ENCODE assay signal across 8 mouse cellular contexts in the genomic region with DNA sequence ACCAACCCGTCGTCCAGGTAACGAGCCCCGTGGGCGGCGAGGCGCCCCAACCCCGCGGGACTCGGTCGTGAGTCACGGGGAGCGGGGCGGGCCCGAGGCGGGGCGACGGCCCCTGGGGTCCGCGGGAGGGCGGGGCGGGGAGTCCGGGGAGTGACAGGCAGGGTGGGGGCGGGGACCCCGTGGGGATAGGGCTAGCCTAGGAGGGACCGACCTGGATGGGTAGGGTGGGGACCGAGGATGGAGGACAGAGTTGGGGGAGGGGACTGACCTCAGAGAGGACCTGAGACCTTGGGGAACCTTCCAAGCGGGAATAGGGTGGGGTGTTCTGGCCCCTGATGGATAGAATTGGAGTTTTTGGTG. TPM values are rescaled to one million over a fixed set of nuclear protein-coding genes. Genes with fewer than 3 reads are reported as not detected.
DNase-seq lines count a peak whose midpoint lies in the region; ATAC-seq and TF ChIP-seq lines count a peak whose summit lies in the region.

No protein-coding gene starts in this region.

- peak overlapping the region; percentile 78 for H3K4me2 ChIP-seq in heart, embryonic 12.5 days
- H3K4me2 ChIP-seq in forebrain, embryonic 16.5 days (ENCODE audit: low read length), result peak overlapping the region; percentile 72
- H3K4me2 ChIP-seq in liver, embryonic 15.5 days, result peak overlapping the region; percentile 87

- peak; percentile 68 for ATAC-seq in heart, embryonic 12.5 days (ENCODE audit: insufficient number of reproducible peaks, low FRiP score)
- peak; percentile 11; the same call in 1 of the 2 replicates for ATAC-seq in forebrain, embryonic 16.5 days
- peak; percentile 56; the same call in 1 of the 2 replicates for ATAC-seq in liver, embryonic 15.5 days (ENCODE audit: insufficient read depth)

- no peak for DNase-seq in heart, adult 9 months (ENCODE audit: low spot score in 2 of 2)
- no peak for DNase-seq in ovary, postnatal 10 days (ENCODE audit: low spot score)
- no peak for DNase-seq in retina, postnatal 1 day
- DNase-seq in layer of hippocampus, postnatal 14 days (ENCODE audit: low spot score in 2 of 2), result no peak

- no peak for TF ChIP-seq EP300 in ES-Bruce4 (IDR thresholded peaks at IDR 0.05; ENCODE audit: insufficient read depth, low read depth, low read length)

- no peak for TF ChIP-seq CTCF in ES-Bruce4 (IDR thresholded peaks at IDR 0.05; ENCODE audit: low read depth, low read length)

- no peaks in the 10 kb centered on the region for H3K36me3 ChIP-seq in heart, embryonic 12.5 days
- H3K36me3 ChIP-seq in ES-Bruce4 (ENCODE audit: control insufficient read depth, insufficient read depth, low read length, poor library complexity, severe bottlenecking), result no peaks in the 10 kb centered on the region
- H3K36me3 ChIP-seq in forebrain, embryonic 16.5 days (ENCODE audit: control insufficient read depth, insufficient read depth), result no peaks in the 10 kb centered on the region
- H3K36me3 ChIP-seq in liver, embryonic 15.5 days (replicated peaks), result no peaks in the 10 kb centered on the region

- H3K9ac ChIP-seq in heart, embryonic 12.5 days, result peak overlapping the region; percentile 86
- peak overlapping the region; percentile 54 for H3K9ac ChIP-seq in ES-Bruce4 (ENCODE audit: low read depth, poor library complexity, severe bottlenecking)
- H3K9ac ChIP-seq in forebrain, embryonic 16.5 days (replicated peaks; ENCODE audit: low read depth, low read length), result peak overlapping the region; percentile 82
- H3K9ac ChIP-seq in liver, embryonic 15.5 days, result peak overlapping the region; percentile 57

- TF ChIP-seq POLR2A in ES-Bruce4 (IDR thresholded peaks at IDR 0.05; ENCODE audit: insufficient read depth, low read length), result no peak

- H3K4me3 ChIP-seq in heart, embryonic 12.5 days, result peak overlapping the region; percentile 71
- H3K4me3 ChIP-seq in ES-Bruce4 (ENCODE audit: low read depth, low read length), result peak overlapping the region; percentile 70
- peak overlapping the region; percentile 77 for H3K4me3 ChIP-seq in forebrain, embryonic 16.5 days (replicated peaks; ENCODE audit: low read length)
- peak overlapping the region; percentile 69 for H3K4me3 ChIP-seq in liver, embryonic 15.5 days (replicated peaks)

- peaks cover 22% of the 10 kb centered on the region for H3K4me1 ChIP-seq in heart, embryonic 12.5 days (replicated peaks)
- no peaks in the 10 kb centered on the region for H3K4me1 ChIP-seq in ES-Bruce4 (ENCODE audit: control insufficient read depth, insufficient read depth, low read length)
- H3K4me1 ChIP-seq in forebrain, embryonic 16.5 days (replicated peaks; ENCODE audit: control insufficient read depth, insufficient read depth, low read length), result peaks cover 33% of the 10 kb centered on the region
- peaks cover 18% of the 10 kb centered on the region for H3K4me1 ChIP-seq in liver, embryonic 15.5 days (replicated peaks)

- H3K27ac ChIP-seq in heart, embryonic 12.5 days (ENCODE audit: poor library complexity, severe bottlenecking), result 0 out of 2 replicates have a peak overlapping the region, but pooled peaks have one; percentile 13
- no peak overlapping the region for H3K27ac ChIP-seq in ES-Bruce4 (ENCODE audit: insufficient read depth, low read length)
- no peak overlapping the region for H3K27ac ChIP-seq in forebrain, embryonic 16.5 days (ENCODE audit: low read length)
- H3K27ac ChIP-seq in liver, embryonic 15.5 days (replicated peaks), result peak overlapping the region; percentile 53; the same call in 1 of the 2 replicates

- peaks cover 53% of the 10 kb centered on the region for H3K27me3 ChIP-seq in heart, embryonic 12.5 days (replicated peaks)
- H3K27me3 ChIP-seq in ES-Bruce4 (ENCODE audit: control insufficient read depth, insufficient read depth, low read length, poor library complexity, severe bottlenecking), result no peaks in the 10 kb centered on the region
- H3K27me3 ChIP-seq in forebrain, embryonic 16.5 days (replicated peaks; ENCODE audit: control insufficient read depth, insufficient read depth, low read length), result no peaks in the 10 kb centered on the region
- H3K27me3 ChIP-seq in liver, embryonic 15.5 days, result peaks cover 74% of the 10 kb centered on the region

- H3K9me3 ChIP-seq in heart, embryonic 12.5 days (replicated peaks), result no peaks in the 10 kb centered on the region
- H3K9me3 ChIP-seq in ES-Bruce4 (replicated peaks; ENCODE audit: control insufficient read depth, insufficient read depth, low read length, poor library complexity, severe bottlenecking), result no peaks in the 10 kb centered on the region
- H3K9me3 ChIP-seq in forebrain, embryonic 16.5 days (ENCODE audit: control insufficient read depth, low read length), result no peaks in the 10 kb centered on the region
- H3K9me3 ChIP-seq in liver, embryonic 15.5 days (replicated peaks), result no peaks in the 10 kb centered on the region

- WGBS in heart, embryonic 12.5 days, result 2% methylated on average over 22 of the region's 28 CpGs
- WGBS in forebrain, embryonic 16.5 days, result under 1% methylated on average over 26 of the region's 28 CpGs
- 2% methylated on average over 28 of the region's 28 CpGs for WGBS in liver, embryonic 15.5 days (ENCODE audit: insufficient replicate concordance)

RNA-seq across cellular contexts. Expression of a gene that starts 0.3 kb away (rescaled TPM):
- 6.1 and 7.2 TPM in 2 replicates for polyA plus RNA-seq in heart, embryonic 12.5 days (2016; fragmentation: Nextera tagmentation; extraction: Ambion mirVana)
- 11.2 and 11.6 TPM in 2 replicates for polyA plus RNA-seq in ES-Bruce4 (2011; ENCODE audit: insufficient read depth, insufficient read length, low read depth, missing spikeins)
- 18.4 and 24.0 TPM in 2 replicates for polyA plus RNA-seq in forebrain, embryonic 16.5 days (2015; fragmentation: Nextera tagmentation; extraction: Ambion mirVana)
- 0.31 TPM in 2 replicates for polyA plus RNA-seq in liver, embryonic 15.5 days (2015; fragmentation: Nextera tagmentation; extraction: Ambion mirVana)
- 10 to 100 TPM; 58.8 to 63.0 TPM for total RNA-seq in layer of hippocampus, postnatal 14 days (2021)

RNA-seq across cellular contexts. Expression of a gene that starts 2.6 kb away (rescaled TPM):
- 0.46 and 0.72 TPM in 2 replicates for polyA plus RNA-seq in heart, embryonic 12.5 days (2016; fragmentation: Nextera tagmentation; extraction: Ambion mirVana)
- 0.88 and 0.91 TPM in 2 replicates for polyA plus RNA-seq in ES-Bruce4 (2011; ENCODE audit: insufficient read depth, insufficient read length, low read depth, missing spikeins)
- 81.4 and 94.9 TPM in 2 replicates for polyA plus RNA-seq in forebrain, embryonic 16.5 days (2015; fragmentation: Nextera tagmentation; extraction: Ambion mirVana)
- not detected in 2 replicates for polyA plus RNA-seq in liver, embryonic 15.5 days (2015; fragmentation: Nextera tagmentation; extraction: Ambion mirVana)
- 100 to 1,000 TPM; 149 to 157 TPM for total RNA-seq in layer of hippocampus, postnatal 14 days (2021)

RNA-seq across cellular contexts. Expression of a gene that starts 19.5 kb away (rescaled TPM):
- 2.0 and 2.2 TPM in 2 replicates for polyA plus RNA-seq in heart, embryonic 12.5 days (2016; fragmentation: Nextera tagmentation; extraction: Ambion mirVana)
- 1.1 and 1.2 TPM in 2 replicates for polyA plus RNA-seq in ES-Bruce4 (2011; ENCODE audit: insufficient read depth, insufficient read length, low read depth, missing spikeins)
- 28.8 and 44.2 TPM in 2 replicates for polyA plus RNA-seq in forebrain, embryonic 16.5 days (2015; fragmentation: Nextera tagmentation; extraction: Ambion mirVana)
- polyA plus RNA-seq in liver, embryonic 15.5 days (2015; fragmentation: Nextera tagmentation; extraction: Ambion mirVana), result 1.9 and 2.1 TPM in 2 replicates
- total RNA-seq in layer of hippocampus, postnatal 14 days (2021), result 100 to 1,000 TPM; 246 to 268 TPM

RNA-seq across cellular contexts. Expression of a gene that starts 31.4 kb away (rescaled TPM):
- 3.9 and 4.9 TPM in 2 replicates for polyA plus RNA-seq in heart, embryonic 12.5 days (2016; fragmentation: Nextera tagmentation; extraction: Ambion mirVana)
- polyA plus RNA-seq in ES-Bruce4 (2011; ENCODE audit: insufficient read depth, insufficient read length, low read depth, missing spikeins), result not detected in 2 replicates
- polyA plus RNA-seq in forebrain, embryonic 16.5 days (2015; fragmentation: Nextera tagmentation; extraction: Ambion mirVana), result 0.11 TPM in 1 of 2 replicates, not detected in the other
- 0.09 TPM in 1 of 2 replicates, not detected in the other for polyA plus RNA-seq in liver, embryonic 15.5 days (2015; fragmentation: Nextera tagmentation; extraction: Ambion mirVana)
- under 1 TPM in 1 of 2 experiments, not detected in 1; 0.26 TPM for total RNA-seq in layer of hippocampus, postnatal 14 days (2021)

RNA-seq across cellular contexts. Expression of a gene that starts 33.5 kb away (rescaled TPM):
- polyA plus RNA-seq in heart, embryonic 12.5 days (2016; fragmentation: Nextera tagmentation; extraction: Ambion mirVana), result 243 and 253 TPM in 2 replicates
- polyA plus RNA-seq in ES-Bruce4 (2011; ENCODE audit: insufficient read depth, insufficient read length, low read depth, missing spikeins), result 52.2 and 63.7 TPM in 2 replicates
- 84.0 and 90.1 TPM in 2 replicates for polyA plus RNA-seq in forebrain, embryonic 16.5 days (2015; fragmentation: Nextera tagmentation; extraction: Ambion mirVana)
- 78.7 and 92.2 TPM in 2 replicates for polyA plus RNA-seq in liver, embryonic 15.5 days (2015; fragmentation: Nextera tagmentation; extraction: Ambion mirVana)
- 10 to 100 TPM; 36.5 to 50.4 TPM for total RNA-seq in layer of hippocampus, postnatal 14 days (2021)

Comparison
In these comparisons a context has a peak if more than half of its experiments do, and no peak if none do; other contexts are left out.
1. ATAC-seq: peak in every context shown above with its lines; median percentile 68 in heart, embryonic 12.5 days; 56 in liver, embryonic 15.5 days; 11 in forebrain, embryonic 16.5 days.
2. H3K27ac ChIP-seq: peak in heart, embryonic 12.5 days (single experiment) and liver, embryonic 15.5 days (single experiment); none in ES-Bruce4 (single experiment) and forebrain, embryonic 16.5 days (single experiment).
3. RNA of a gene that starts 2.6 kb away (polyA plus RNA-seq): 81.4 to 94.9 TPM in forebrain, embryonic 16.5 days; 0.88 to 0.91 TPM in ES-Bruce4, 0.46 to 0.72 TPM in heart, embryonic 12.5 days and not detected in liver, embryonic 15.5 days; every median in the first group is over 10 times any median in the second.
4. Peak in every context shown above with its lines, with median percentiles within 50 percentile points of each other: H3K4me2 ChIP-seq, H3K4me3 ChIP-seq and H3K9ac ChIP-seq.